Mouse (Mus musculus) E14TG2a.4 (cell line): ENCODE results near the gene Phf24.

Experiments used
- CTCF ChIP-seq: conservative IDR thresholded peaks from 2 replicates; pipeline ENCODE4 v1.5.1; 2014; ENCODE audit warnings: low read length
- POU5F1 ChIP-seq: IDR thresholded peaks from 2 replicates; pipeline ENCODE4 v1.6.1; 2014; ENCODE audit warnings: low read length, borderline replicate concordance

DNA sequence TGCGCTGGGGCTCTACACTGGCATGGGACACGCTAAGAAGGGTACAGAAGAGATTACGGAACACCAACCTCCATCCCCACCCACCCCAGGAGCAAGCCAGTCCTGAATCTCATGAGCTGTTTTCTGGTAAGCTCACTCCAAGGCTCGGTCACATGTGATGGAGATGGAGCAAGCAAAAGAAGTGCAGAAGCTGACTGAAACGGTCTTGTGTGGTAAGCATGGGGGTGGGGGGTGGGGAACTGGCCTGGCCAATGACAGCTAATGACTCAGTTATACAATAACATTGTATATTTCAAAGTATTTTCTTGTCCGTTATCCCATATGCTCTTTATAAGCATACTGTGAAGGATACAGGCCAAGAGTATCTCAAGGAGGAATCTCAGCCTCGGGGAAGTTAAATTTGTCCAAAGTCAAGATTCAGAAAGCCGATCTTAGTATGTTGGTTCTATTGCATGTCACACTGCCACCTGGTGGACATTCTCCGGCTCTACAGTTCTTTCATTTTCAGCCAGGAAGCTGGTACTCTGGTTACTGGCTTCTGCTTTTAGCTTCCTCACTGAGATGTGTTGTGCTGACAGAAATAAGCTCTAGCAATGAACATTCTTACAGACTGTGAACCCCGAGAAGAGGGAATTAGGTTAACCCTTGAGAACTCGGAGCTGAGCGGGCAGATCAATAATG is 48.7 kb downstream of the Phf24 start:
- peak; percentile 90 for TF ChIP-seq CTCF
- TF ChIP-seq POU5F1 = no peak
